Mouse (Mus musculus) midbrain, embryonic 13.5 days (tissue): ENCODE results near the gene Trabd. TPM values are rescaled to one million over a fixed set of nuclear protein-coding genes. Genes with fewer than 3 reads are reported as not detected.
A peak's percentile ranks its signal among the peaks of the same experiment; 100 is the strongest.

Experiments
- ATAC-seq: fragments of 200-750 bp; cut with Nextera tagmentation; 2 replicates; pipeline ENCODE4 v1.8.0; 2017; ENCODE audit warnings: mild to moderate bottlenecking, moderate TSS enrichment, moderate library complexity
- H3K27ac ChIP-seq: fragments of 300-500 bp; sonication (generic); 2 replicates; pipeline ENCODE4 v1.5.1; 2015; ENCODE audit warnings: inconsistent platforms, mild to moderate bottlenecking, moderate library complexity
- H3K27me3 ChIP-seq: fragments of 300-500 bp; sonication (generic); 2 replicates; pipeline ENCODE4 v1.6.1; 2015; ENCODE audit warnings: mild to moderate bottlenecking, inconsistent platforms
- H3K36me3 ChIP-seq: fragments of 300-500 bp; sonication (generic); 2 replicates; pipeline ENCODE4 v1.6.1; 2015; ENCODE audit warnings: mild to moderate bottlenecking, inconsistent platforms
- H3K4me1 ChIP-seq: fragments of 300-500 bp; sonication (generic); replicated peaks from 2 replicates; pipeline ENCODE4 v1.6.1; 2015; ENCODE audit warnings: inconsistent platforms
- H3K4me2 ChIP-seq: fragments of 300-500 bp; sonication (generic); replicated peaks from 2 replicates; pipeline ENCODE4 v1.6.1; 2015; ENCODE audit warnings: moderate library complexity, mild to moderate bottlenecking, inconsistent platforms
- H3K4me3 ChIP-seq: fragments of 300-500 bp; sonication (generic); replicated peaks from 2 replicates; pipeline ENCODE4 v1.5.1; 2015; ENCODE audit warnings: mild to moderate bottlenecking, inconsistent platforms
- H3K9ac ChIP-seq: fragments of 300-500 bp; sonication (generic); replicated peaks from 2 replicates; pipeline ENCODE4 v1.6.1; 2015; ENCODE audit warnings: mild to moderate bottlenecking, inconsistent platforms
- H3K9me3 ChIP-seq: fragments of 300-500 bp; sonication (generic); 2 replicates; pipeline ENCODE4 v1.6.1; 2016; ENCODE audit warnings: mild to moderate bottlenecking, inconsistent platforms
- WGBS: fragments of 180-500 bp; shearing (Covaris S2); methylation state at CpG from one replicate; pipeline ENCODE4 v1.1.7; 2015; 5-methylcytosine and 5-hydroxymethylcytosine counted together
- polyA plus RNA-seq: library from polyadenylated mRNA; unstranded; fragments of >200 nt; fragmentation: Nextera tagmentation; extraction: Ambion mirVana; gene quantifications from 2 replicates; pipeline ENCODE4 v1.2.1, GENCODE M21; 2015

Trabd gene
- polyA plus RNA-seq = 36.8 and 40.7 TPM in 2 replicates

DNA sequence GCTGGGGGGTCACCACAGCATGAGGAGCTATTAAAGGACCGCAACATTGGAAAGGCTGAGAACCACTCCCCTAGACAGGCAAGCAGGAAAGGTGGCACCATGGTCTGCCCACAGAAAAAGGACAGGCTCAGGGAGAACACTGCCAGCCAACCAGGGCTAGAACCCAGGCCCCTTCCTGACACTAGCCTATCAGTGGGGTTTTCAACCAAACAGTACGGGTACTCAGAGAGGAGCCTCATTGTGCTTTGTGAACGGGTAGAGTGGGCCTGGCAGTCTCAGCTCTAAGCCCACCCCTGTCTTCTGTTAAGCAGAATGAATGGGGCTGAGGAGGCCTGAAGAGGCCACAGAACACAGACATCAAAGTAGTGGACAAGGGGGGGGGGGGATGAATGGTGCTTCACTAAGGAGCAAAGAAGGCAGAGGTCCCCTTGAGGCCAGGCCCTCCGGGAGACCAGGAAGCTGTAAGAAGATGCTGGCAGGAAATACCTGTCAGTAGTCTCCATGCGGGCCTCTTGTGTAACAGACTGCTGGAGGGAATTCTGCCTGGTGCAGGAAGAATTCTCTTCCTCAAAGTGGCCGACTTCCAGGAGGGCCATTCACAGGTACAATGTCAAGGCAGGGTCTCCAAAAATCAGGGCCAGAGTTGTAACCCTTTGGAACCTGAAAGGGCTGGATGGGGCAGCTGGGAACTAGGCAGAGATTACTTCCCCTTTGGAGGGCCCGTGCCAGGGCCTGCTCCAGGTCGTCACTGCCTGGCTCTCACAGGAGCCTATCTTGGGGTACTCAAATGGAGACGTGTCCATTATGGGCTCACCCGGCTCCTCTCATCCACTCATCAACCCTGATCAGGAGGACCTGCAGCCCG lies at the start of gene Trabd:
Gene Trabd, plus strand, starts transcription at position 512 of the 865 bp plus-strand sequence.
- Histone ChIP-seq H3K36me3 (peaks cover 2% of the 10 kb centered on the region), H3K27me3 (0 out of 2 replicates have a peak, but pooled peaks cover under 1% of the 10 kb centered on the region), H3K9ac (peak within 1 kb of the TSS; percentile 89), H3K27ac (peak within 1 kb of the TSS; percentile 93), H3K4me1 (peaks cover 41% of the 10 kb centered on the region), H3K9me3 (no peaks in the 10 kb centered on the region), H3K4me2 (peak within 1 kb of the TSS; percentile 95), H3K4me3 (peak within 1 kb of the TSS; percentile 81)
- ATAC-seq = 0 out of 2 replicates have a peak, but pooled peaks have one; percentile 0
- WGBS = 23% methylated on average over 11 of the region's 11 CpGs

DNA sequence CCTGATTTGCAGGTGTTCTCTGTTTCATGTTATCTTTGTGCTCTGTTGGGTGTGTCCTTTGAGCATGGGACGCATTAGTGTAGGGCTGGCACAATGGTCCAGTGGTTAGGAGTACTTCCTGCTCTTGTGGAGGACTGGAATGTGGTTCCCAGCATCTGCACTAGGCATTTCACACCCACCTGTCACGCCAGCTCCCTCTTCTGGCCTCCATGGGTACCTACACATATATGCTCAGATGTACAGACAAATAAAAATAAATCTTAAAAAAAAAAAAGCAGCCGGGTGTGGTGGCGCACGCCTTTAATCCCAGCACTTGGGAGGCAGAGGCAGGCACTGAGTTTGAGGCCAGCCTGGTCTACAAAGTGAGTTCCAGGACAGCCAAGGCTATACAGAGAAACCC lies 30.5 kb upstream of the Trabd start:
- H3K36me3 ChIP-seq = no peaks in the 10 kb centered on the region
- no peaks in the 10 kb centered on the region for H3K4me1 ChIP-seq
- no peak overlapping the region for H3K4me3 ChIP-seq
- peaks cover 12% of the 10 kb centered on the region; the same call in 1 of the 2 replicates for H3K9me3 ChIP-seq
- no peak overlapping the region for H3K4me2 ChIP-seq
- WGBS = 79% methylated on average over 5 of the region's 5 CpGs
- no peak for ATAC-seq
- H3K27me3 ChIP-seq = no peaks in the 10 kb centered on the region
- H3K9ac ChIP-seq = no peak overlapping the region
- H3K27ac ChIP-seq = no peak overlapping the region

DNA sequence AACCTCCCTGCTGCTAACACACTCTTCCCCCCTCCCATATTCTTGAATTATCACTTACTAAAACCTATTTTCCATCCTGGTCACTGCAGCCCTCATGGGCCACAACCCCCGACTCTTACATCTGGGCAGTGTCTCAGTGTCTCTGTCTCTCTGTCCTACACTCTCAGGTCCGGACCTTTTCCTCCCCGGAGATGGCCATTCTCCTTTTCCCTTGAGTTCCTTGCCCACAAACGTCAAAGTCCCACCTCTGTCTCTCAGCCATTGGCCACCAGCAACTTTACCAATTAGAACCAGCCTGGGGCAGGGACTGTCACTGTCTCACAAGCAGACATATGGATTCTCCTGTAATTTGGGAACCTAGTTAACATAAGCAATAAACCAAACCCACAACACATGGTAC lies 28.6 kb upstream of the Trabd start:
- H3K27me3 ChIP-seq = no peaks in the 10 kb centered on the region
- 81% methylated on average over 4 of the region's 4 CpGs for WGBS

DNA sequence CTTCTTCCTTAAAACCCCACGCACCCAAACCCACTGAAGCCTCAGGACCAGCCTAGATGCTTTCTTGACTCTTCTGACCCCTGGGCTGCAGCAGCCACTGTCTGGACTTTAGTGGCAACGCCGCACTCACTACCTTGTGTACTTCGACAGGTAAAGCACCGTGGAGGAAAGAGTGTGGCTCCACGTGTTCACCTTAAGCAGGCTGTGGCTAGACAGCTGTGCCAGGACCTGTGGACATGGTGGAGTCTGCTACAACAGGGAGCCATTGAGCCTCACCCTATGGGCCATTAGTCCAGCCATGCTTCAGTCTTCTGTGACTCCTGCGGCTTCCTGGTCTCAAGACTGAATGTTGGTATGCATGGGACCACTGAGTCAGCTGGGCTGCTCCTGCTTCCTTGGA lies 20.3 kb upstream of the Trabd start:
- peaks cover 5% of the 10 kb centered on the region for H3K4me1 ChIP-seq
- no peak overlapping the region for H3K4me2 ChIP-seq
- H3K27me3 ChIP-seq = peaks cover 21% of the 10 kb centered on the region
- ATAC-seq = no peak
- WGBS = 92% methylated on average over 7 of the region's 7 CpGs
- H3K9ac ChIP-seq = no peak overlapping the region
- H3K4me3 ChIP-seq = no peak overlapping the region
- no peak overlapping the region for H3K27ac ChIP-seq
- H3K36me3 ChIP-seq = no peaks in the 10 kb centered on the region
- no peaks in the 10 kb centered on the region for H3K9me3 ChIP-seq

More for the DNA sequence above, 28.6 kb upstream of the Trabd start:
- H3K4me1 ChIP-seq = no peaks in the 10 kb centered on the region
- no peak overlapping the region for H3K9ac ChIP-seq
- H3K27ac ChIP-seq = no peak overlapping the region
- peaks cover 12% of the 10 kb centered on the region; the same call in 1 of the 2 replicates for H3K9me3 ChIP-seq
- H3K4me2 ChIP-seq = no peak overlapping the region
- no peak overlapping the region for H3K4me3 ChIP-seq
- H3K36me3 ChIP-seq = no peaks in the 10 kb centered on the region
- ATAC-seq = no peak

DNA sequence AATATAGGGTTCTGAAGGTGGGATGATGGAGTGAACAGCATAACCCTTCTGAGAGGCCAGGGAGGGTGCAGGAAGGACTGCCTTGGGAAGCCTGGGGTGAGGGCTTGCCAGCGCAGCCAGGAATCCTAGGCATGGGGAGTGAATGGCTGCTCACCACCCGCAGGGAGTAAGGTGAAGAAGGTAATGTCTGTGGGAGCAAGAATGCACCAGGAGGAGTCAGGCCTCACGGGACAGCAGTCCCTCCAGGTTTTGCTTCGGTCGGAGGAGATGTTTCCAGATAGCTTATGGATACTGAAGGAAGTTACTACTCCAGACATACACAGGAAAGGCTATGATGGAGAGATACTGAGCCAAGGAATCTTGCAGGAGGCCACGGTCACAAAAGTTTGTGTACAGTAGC lies 16.2 kb upstream of the Trabd start:
- H3K4me1 ChIP-seq = peaks cover 19% of the 10 kb centered on the region
- H3K9me3 ChIP-seq = no peaks in the 10 kb centered on the region
- no peak overlapping the region for H3K27ac ChIP-seq
- H3K4me2 ChIP-seq = peak overlapping the region; percentile 91
- H3K9ac ChIP-seq = peak overlapping the region; percentile 83
- 37% methylated on average over 6 of the region's 6 CpGs for WGBS
- peak overlapping the region; percentile 70 for H3K4me3 ChIP-seq
- H3K27me3 ChIP-seq = peaks cover 39% of the 10 kb centered on the region
- H3K36me3 ChIP-seq = no peaks in the 10 kb centered on the region
- ATAC-seq = no peak

DNA sequence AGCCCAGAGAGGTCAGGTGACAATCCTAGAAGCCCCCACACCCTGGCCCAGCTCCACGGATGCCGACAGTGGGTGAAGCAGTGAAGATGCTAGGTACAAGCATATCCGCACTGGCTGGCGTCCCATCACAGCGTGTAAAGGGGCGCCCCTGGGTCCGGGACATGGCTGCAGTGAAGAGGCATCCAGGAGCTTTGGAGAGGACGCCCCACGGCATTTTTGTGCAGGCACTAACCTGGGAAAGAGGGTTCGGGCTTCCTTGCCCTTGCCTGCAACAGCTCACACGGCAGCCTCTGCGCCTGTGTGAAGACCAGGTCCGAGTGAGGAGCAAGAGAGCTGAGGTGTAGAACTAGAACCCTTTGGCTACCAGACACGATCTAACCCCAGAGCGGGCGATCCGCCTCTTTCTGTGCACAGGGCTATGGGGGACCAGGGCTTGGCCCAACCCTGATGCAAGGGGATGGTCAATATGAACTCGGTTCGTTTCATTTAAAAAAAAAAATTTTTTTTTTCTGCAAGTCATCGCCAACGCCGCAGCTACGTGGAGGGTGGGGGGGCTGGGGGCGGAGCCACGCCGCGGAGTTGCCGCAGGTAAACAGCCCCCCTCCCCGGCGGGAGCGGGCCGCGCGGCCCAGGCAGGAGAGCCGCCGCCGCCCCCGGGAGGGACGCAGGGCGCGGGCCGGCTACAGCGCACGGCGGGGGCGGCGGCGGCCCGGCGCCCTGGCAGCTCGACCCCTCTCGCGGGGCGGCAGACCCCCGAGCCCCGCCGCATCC lies 15.6 kb upstream of the Trabd start, which contains the start of gene Panx2:
Gene Panx2, plus strand, starts transcription at position 574 of the 771 bp plus-strand sequence.
- Histone ChIP-seq H3K4me1 (peaks cover 19% of the 10 kb centered on the region), H3K9ac (peak within 1 kb of the TSS; percentile 83), H3K27ac (peak within 1 kb of the TSS; percentile 67), H3K4me2 (peak within 1 kb of the TSS; percentile 91), H3K4me3 (peak within 1 kb of the TSS; percentile 70), H3K27me3 (peaks cover 39% of the 10 kb centered on the region), H3K36me3 (no peaks in the 10 kb centered on the region), H3K9me3 (no peaks in the 10 kb centered on the region)
- peak; percentile 62 for ATAC-seq
- 2% methylated on average over 29 of the region's 57 CpGs for WGBS

DNA sequence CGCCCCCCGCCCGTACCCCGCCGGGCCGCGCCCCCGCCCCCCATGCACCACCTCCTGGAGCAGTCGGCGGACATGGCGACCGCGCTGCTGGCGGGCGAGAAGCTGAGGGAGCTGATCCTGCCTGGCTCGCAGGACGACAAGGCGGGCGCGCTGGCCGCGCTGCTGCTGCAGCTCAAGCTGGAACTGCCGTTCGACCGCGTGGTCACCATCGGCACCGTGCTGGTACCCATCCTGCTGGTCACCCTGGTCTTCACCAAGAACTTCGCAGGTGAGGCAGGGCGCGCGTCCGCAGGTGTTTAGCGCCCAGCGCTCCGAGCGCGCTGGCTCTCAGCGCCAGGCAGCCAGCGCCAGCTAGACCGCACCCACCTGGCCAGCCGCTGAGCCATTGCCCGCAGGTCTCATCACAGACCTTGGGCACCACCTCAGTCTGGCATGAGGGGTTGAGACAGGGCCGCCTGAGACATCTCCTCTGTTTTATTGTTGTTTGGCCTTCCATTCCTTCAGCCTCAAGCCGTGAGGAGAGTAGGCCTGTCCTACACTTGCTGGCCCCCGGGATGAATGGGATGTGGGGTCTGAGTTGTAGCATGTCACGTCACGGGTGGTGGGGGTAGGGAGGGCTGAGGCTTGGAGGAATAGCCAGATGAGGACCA lies 14.8 kb upstream of the Trabd start:
- Histone ChIP-seq H3K4me2 (peak overlapping the region; percentile 91), H3K27ac (peak overlapping the region; percentile 67), H3K4me3 (peak overlapping the region; percentile 70), H3K36me3 (no peaks in the 10 kb centered on the region), H3K4me1 (peaks cover 19% of the 10 kb centered on the region), H3K27me3 (peaks cover 43% of the 10 kb centered on the region), H3K9me3 (no peaks in the 10 kb centered on the region), H3K9ac (peak overlapping the region; percentile 83)
- ATAC-seq = peak; percentile 70
- 2% methylated on average over 31 of the region's 48 CpGs for WGBS

DNA sequence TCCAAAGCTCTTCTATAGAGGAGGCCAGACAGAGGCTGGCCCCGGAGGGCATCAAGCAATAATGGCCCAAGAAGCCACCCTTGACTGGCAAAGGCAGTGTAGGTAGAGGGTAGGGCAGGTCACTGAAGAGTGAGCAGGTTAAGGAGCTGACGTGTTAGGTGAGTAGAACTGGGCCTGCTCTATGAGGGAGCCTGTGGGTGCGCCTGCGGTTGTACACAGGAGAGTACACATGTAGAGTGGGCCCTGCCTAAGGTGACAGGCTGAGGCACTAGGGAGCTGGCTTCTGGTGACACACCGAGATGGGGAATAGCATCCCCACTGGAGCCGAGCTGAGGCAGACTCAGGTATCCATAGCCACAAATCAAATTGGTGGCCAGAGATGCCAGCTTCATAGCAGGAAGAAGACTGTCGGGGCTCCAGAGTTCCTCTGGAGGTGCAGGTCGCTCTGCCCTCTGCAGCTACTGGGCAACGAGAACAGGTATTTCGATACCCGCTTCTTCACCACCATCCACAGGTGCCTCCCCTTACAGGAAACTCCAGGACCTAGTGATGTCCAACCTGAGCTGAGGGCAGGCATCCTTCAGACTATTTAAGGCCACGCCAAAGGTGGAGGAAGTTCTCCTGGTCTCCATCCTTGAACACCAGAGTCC lies 14.0 kb upstream of the Trabd start:
- H3K27me3 ChIP-seq = peaks cover 51% of the 10 kb centered on the region
- 88% methylated on average over 12 of the region's 12 CpGs for WGBS
- peak overlapping the region; percentile 70 for H3K4me3 ChIP-seq
- H3K9me3 ChIP-seq = no peaks in the 10 kb centered on the region
- ATAC-seq = 0 out of 2 replicates have a peak, but pooled peaks have one; percentile 7
- no peaks in the 10 kb centered on the region for H3K36me3 ChIP-seq
- H3K27ac ChIP-seq = no peak overlapping the region
- H3K4me2 ChIP-seq = peak overlapping the region; percentile 91
- H3K4me1 ChIP-seq = peaks cover 19% of the 10 kb centered on the region
- peak overlapping the region; percentile 83 for H3K9ac ChIP-seq

DNA sequence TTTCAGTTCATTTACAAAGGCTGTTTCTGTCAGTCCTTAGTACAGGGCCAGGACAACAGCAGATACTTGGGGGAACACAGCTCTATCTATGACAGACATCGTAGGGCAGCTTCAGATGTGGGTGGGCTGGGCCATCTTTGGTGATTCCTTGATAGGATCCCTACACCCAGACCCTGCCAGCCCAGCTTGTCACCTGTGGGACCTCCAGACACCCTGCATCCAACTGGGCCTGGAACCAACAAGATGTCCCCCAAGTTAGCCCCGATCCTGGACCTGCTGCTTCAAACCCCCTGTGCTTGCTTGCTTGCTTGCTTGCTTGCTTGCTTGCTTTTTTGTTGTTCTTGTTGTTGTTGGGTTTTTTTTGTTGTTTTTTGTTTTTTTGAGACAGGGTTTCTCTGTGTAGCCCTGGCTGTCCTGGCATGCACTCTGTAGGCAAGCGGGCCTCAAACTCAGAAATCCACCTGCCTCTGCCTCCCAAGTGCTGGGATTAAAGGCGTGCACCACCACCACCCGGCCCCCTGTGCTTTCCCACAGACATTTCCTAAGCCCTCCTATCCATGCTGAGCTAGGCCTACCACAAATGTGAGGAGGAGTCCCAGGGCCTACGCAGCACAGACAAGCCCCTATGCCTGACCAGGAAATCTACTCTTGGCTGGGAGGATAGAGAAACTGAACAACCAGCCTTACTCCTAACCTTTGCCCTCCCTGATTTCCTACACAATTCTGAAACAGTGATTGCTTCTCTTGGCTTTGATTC lies 13.0 kb upstream of the Trabd start:
- peaks cover 19% of the 10 kb centered on the region for H3K4me1 ChIP-seq
- no peak overlapping the region for H3K9ac ChIP-seq
- no peak overlapping the region for H3K4me2 ChIP-seq
- 80% methylated on average over 6 of the region's 6 CpGs for WGBS
- H3K27ac ChIP-seq = no peak overlapping the region
- H3K4me3 ChIP-seq = no peak overlapping the region
- no peaks in the 10 kb centered on the region for H3K36me3 ChIP-seq
- no peak for ATAC-seq
- H3K27me3 ChIP-seq = peaks cover 57% of the 10 kb centered on the region
- H3K9me3 ChIP-seq = no peaks in the 10 kb centered on the region

DNA sequence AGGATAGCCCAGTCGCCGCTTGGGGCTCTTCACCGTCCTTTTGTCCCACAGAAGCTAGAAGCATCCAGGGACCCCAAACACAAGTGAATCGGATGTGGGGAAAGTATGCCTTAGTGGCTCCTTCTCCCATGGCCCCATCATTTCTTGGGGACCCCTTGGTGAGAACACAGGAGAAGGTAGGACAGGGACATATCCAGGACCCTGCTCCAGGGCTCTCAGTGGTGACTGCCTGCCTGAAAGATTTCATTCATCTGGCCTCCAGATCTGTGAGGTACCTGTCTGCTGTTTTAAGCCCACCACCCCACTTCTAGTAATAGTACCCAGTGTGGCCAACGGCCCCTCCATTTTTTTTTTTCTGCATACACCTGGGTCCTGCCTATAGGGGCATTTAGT lies 12.4 kb upstream of the Trabd start:
- no peak overlapping the region for H3K4me2 ChIP-seq
- WGBS = 88% methylated on average over 5 of the region's 5 CpGs
- H3K27me3 ChIP-seq = peaks cover 62% of the 10 kb centered on the region
- H3K4me1 ChIP-seq = peaks cover 22% of the 10 kb centered on the region
- no peaks in the 10 kb centered on the region for H3K9me3 ChIP-seq
- no peak for ATAC-seq
- H3K4me3 ChIP-seq = no peak overlapping the region
- H3K36me3 ChIP-seq = no peaks in the 10 kb centered on the region
- H3K9ac ChIP-seq = no peak overlapping the region
- no peak overlapping the region for H3K27ac ChIP-seq

DNA sequence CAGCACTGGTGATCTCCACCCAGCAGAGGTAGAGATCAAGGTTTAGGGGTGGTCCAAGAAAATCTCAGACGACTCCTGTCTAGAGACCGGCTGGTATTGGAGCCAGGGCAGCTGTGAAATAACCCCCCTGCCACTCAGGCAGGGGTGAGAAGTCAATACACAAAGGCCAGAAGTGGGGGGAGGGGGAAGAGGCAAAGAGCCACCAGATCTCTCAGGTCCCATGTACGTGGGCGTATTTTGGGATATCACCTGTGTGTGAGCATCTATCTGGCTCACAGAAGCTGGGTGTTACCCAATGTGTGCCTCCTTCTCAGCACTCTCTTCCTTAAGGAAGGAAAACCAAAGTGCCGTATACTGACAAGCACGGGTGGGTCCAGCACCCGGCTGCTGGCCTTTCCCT lies 11.9 kb upstream of the Trabd start:
- 84% methylated on average over 7 of the region's 7 CpGs for WGBS
- peaks cover 22% of the 10 kb centered on the region for H3K4me1 ChIP-seq
- H3K4me3 ChIP-seq = no peak overlapping the region
- peaks cover 64% of the 10 kb centered on the region for H3K27me3 ChIP-seq
- H3K4me2 ChIP-seq = no peak overlapping the region
- H3K27ac ChIP-seq = no peak overlapping the region
- H3K36me3 ChIP-seq = peaks cover 3% of the 10 kb centered on the region
- no peaks in the 10 kb centered on the region for H3K9me3 ChIP-seq
- no peak for ATAC-seq
- no peak overlapping the region for H3K9ac ChIP-seq
